Mouse (Mus musculus) hindbrain, embryonic 13.5 days (tissue): ENCODE results near the gene Xcr1. TPM values are rescaled to one million over a fixed set of nuclear protein-coding genes. Genes with fewer than 3 reads are reported as not detected.

Source experiments
- ATAC-seq: fragments of 200-750 bp; cut with Nextera tagmentation; 2 replicates; pipeline ENCODE4 v1.8.0; 2017; ENCODE audit warnings: moderate TSS enrichment; ENCODE audit not compliant: low FRiP score
- H3K27ac ChIP-seq: fragments of 300-500 bp; sonication (generic); 2 replicates; pipeline ENCODE4 v1.5.1; 2015; ENCODE audit warnings: inconsistent platforms, mild to moderate bottlenecking, moderate library complexity
- H3K27me3 ChIP-seq: fragments of 300-500 bp; sonication (generic); 2 replicates; pipeline ENCODE4 v1.6.1; 2015; ENCODE audit warnings: mild to moderate bottlenecking, inconsistent platforms
- H3K36me3 ChIP-seq: fragments of 300-500 bp; sonication (generic); 2 replicates; pipeline ENCODE4 v1.6.1; 2015; ENCODE audit warnings: mild to moderate bottlenecking, inconsistent platforms
- H3K4me1 ChIP-seq: fragments of 300-500 bp; sonication (generic); replicated peaks from 2 replicates; pipeline ENCODE4 v1.6.1; 2015; ENCODE audit warnings: inconsistent platforms
- H3K4me2 ChIP-seq: fragments of 300-500 bp; sonication (generic); 2 replicates; pipeline ENCODE4 v1.6.1; 2015; ENCODE audit warnings: inconsistent platforms, mild to moderate bottlenecking, moderate library complexity
- H3K4me3 ChIP-seq: fragments of 300-500 bp; sonication (generic); 2 replicates; pipeline ENCODE4 v1.5.1; 2015; ENCODE audit warnings: mild to moderate bottlenecking, inconsistent platforms
- H3K9ac ChIP-seq: fragments of 300-500 bp; sonication (generic); 2 replicates; pipeline ENCODE4 v1.6.1; 2015; ENCODE audit warnings: mild to moderate bottlenecking, inconsistent platforms
- H3K9me3 ChIP-seq: fragments of 300-500 bp; sonication (generic); 2 replicates; pipeline ENCODE4 v1.6.1; 2016; ENCODE audit warnings: inconsistent platforms
- WGBS: fragments of 180-500 bp; shearing (Covaris S2); methylation state at CpG from one replicate; pipeline ENCODE4 v1.1.7; 2015; 5-methylcytosine and 5-hydroxymethylcytosine counted together
- polyA plus RNA-seq: library from polyadenylated mRNA; unstranded; fragments of >200 nt; fragmentation: Nextera tagmentation; extraction: Ambion mirVana; gene quantifications from 2 replicates; pipeline ENCODE4 v1.2.1, GENCODE M21; 2015

Xcr1 gene
- polyA plus RNA-seq, 1 experiment from 2014 or later = 0.08 TPM

DNA sequence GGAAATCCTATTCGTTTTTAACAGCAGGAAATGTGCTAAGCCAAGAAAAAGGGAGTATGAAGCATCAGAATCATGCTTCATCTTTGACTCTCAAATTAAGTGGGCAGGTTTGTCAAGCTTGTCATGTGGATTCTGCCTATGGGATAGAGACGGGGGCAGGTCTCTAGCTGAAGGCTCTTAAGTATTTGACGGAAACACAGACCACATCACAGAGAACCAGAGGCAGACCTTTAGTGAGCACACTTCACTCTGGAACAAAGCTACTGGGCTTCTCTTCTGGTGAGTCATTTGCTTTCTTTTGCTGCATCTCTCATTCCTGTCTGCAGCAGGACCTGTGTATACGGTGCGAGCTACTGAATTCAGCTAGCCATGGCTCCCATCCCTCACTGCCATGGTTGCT, 55.6 kb downstream of the Xcr1 start, which contains the start of gene Cxcr6:
Cxcr6 (plus strand) TSS at position 209 of the 400 bp plus-strand sequence.
- Histone ChIP-seq H3K4me3 (no peak within 1 kb of the TSS), H3K4me2 (no peak within 1 kb of the TSS), H3K27me3 (no peaks in the 10 kb centered on the region), H3K4me1 (no peaks in the 10 kb centered on the region), H3K9me3 (no peaks in the 10 kb centered on the region), H3K27ac (no peak within 1 kb of the TSS), H3K9ac (no peak within 1 kb of the TSS), H3K36me3 (peaks cover 19% of the 10 kb centered on the region)
- no peak for ATAC-seq
- WGBS = 94% methylated on average over 5 of the region's 5 CpGs

DNA sequence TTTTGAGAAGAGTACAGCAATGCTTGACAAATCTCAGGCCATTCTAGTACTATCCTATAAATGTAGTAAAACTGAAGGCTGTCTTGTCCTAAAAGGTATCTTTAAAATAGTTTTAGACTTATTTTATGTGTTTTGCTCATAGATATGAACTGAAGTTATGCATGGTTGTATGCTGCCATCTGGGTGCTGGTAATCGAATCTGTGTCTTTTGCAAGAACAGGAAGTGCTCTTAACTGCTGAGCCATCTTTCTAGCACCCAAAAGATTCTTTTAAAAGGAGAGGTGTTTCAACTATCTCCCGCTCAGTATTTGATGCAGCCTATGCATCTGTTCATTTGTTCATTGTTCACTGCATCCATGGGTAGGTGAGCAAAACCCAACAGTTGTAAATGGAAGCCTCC, 56.6 kb downstream of the Xcr1 start:
- no peaks in the 10 kb centered on the region for H3K9me3 ChIP-seq
- no peak overlapping the region for H3K4me3 ChIP-seq
- H3K27ac ChIP-seq = no peak overlapping the region
- H3K4me1 ChIP-seq = no peaks in the 10 kb centered on the region
- H3K4me2 ChIP-seq = no peak overlapping the region
- no peaks in the 10 kb centered on the region for H3K27me3 ChIP-seq
- WGBS = 96% methylated on average over 2 of the region's 2 CpGs
- no peak overlapping the region for H3K9ac ChIP-seq
- ATAC-seq = no peak
- H3K36me3 ChIP-seq = peaks cover 22% of the 10 kb centered on the region

- H3K4me2 ChIP-seq = no peak overlapping the region
- H3K9ac ChIP-seq = no peak overlapping the region
- no peak overlapping the region for H3K27ac ChIP-seq
- H3K9me3 ChIP-seq = no peaks in the 10 kb centered on the region
- no peaks in the 10 kb centered on the region for H3K4me1 ChIP-seq
- ATAC-seq = no peak
- no peak overlapping the region for H3K4me3 ChIP-seq
- H3K27me3 ChIP-seq = no peaks in the 10 kb centered on the region
- H3K36me3 ChIP-seq = peaks cover 19% of the 10 kb centered on the region; the same call in 1 of the 2 replicates
Measured at GRCm38 (mm10) chr9:123802896-123803295, 58.9 kb downstream of the Xcr1 start.

DNA sequence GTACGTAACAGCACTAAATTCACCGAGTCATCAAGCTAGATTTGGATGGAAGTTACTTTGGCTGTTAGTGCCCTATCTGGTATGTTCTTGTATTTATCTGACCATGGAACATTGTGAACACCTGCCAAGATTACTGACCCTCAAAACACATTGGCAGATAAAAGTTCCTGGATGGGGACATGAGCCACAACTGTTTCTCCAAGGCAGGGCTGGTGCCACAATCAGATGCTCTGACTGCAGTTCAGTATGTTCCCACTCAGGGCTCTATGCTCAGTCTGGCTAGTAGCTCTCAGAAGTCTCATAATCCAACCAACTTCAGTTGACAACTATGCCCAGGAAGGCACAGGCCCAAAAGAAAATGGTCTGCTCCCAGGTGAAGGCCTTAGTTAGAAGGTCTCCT, 59.4 kb downstream of the Xcr1 start:
- Histone ChIP-seq H3K9me3 (no peaks in the 10 kb centered on the region), H3K4me3 (no peak overlapping the region), H3K4me1 (no peaks in the 10 kb centered on the region), H3K27ac (no peak overlapping the region), H3K4me2 (no peak overlapping the region), H3K9ac (no peak overlapping the region), H3K36me3 (peaks cover 23% of the 10 kb centered on the region), H3K27me3 (no peaks in the 10 kb centered on the region)
- 100% methylated on average over 2 of the region's 2 CpGs for WGBS
- no peak for ATAC-seq

Other genes starting within 250 kb of the Xcr1 start
- 0.34 and 0.41 TPM in 2 replicates for gene Slc6a20b, start 229.5 kb downstream of the Xcr1 start, polyA plus RNA-seq
- gene Ccr9, start 183.6 kb downstream of the Xcr1 start, polyA plus RNA-seq = 0.23 and 0.48 TPM in 2 replicates
- 5.6 and 6.3 TPM in 2 replicates for gene Slc6a20a, start 183.1 kb downstream of the Xcr1 start, polyA plus RNA-seq
- 57.2 and 60.3 TPM in 2 replicates for gene Lztfl1, start 144.3 kb downstream of the Xcr1 start, polyA plus RNA-seq
- 0.12 TPM in 1 of 2 replicates, not detected in the other for gene Cxcr6, start 55.6 kb downstream of the Xcr1 start, polyA plus RNA-seq
- gene Fyco1, start 10.1 kb downstream of the Xcr1 start, polyA plus RNA-seq = 11.7 and 12.0 TPM in 2 replicates
- gene Ccr1, start 106.7 kb upstream of the Xcr1 start, polyA plus RNA-seq = 1.2 TPM in 2 replicates
- not detected in 2 replicates for gene Ccr1l1, start 116.4 kb upstream of the Xcr1 start, polyA plus RNA-seq
- gene Ccr3, start 159.9 kb upstream of the Xcr1 start, polyA plus RNA-seq = 0.05 TPM in 1 of 2 replicates, not detected in the other
- gene Ccr2, start 239.9 kb upstream of the Xcr1 start, polyA plus RNA-seq = 0.22 and 0.32 TPM in 2 replicates